Mouse (Mus musculus) liver, embryonic 14.5 days (tissue): ENCODE measurements around the gene 1700003F12Rik. TPM values are rescaled to one million over a fixed set of nuclear protein-coding genes. Genes with fewer than 3 reads are reported as not detected.

Source experiments
- ATAC-seq: fragments of 200-750 bp; cut with Nextera tagmentation; 2 replicates; pipeline ENCODE4 v1.8.0; 2017; ENCODE audit warnings: moderate number of reproducible peaks, mild to moderate bottlenecking, moderate library complexity; ENCODE audit not compliant: insufficient read depth
- DNase-seq, 3 experiments: peaks; one replicate each; pipeline ENCODE4 v3.0.0-alpha.2; 2012 to 2013; ENCODE audit warnings: low read depth in 3 of 3, low spot score in 3 of 3
- H3K27ac ChIP-seq: fragments of 300-500 bp; sonication (generic); 2 replicates; pipeline ENCODE4 v1.5.1; 2014; ENCODE audit warnings: moderate library complexity, mild to moderate bottlenecking, control low read depth, inconsistent platforms
- H3K27me3 ChIP-seq: fragments of 300-500 bp; sonication (generic); 2 replicates; pipeline ENCODE4 v1.6.1; 2014; ENCODE audit warnings: mild to moderate bottlenecking, low read length, moderate library complexity; ENCODE audit not compliant: control insufficient read depth, insufficient read depth
- H3K36me3 ChIP-seq: fragments of 300-500 bp; sonication (generic); replicated peaks from 2 replicates; pipeline ENCODE4 v1.6.1; 2014; ENCODE audit warnings: low read depth; ENCODE audit not compliant: control insufficient read depth, insufficient read depth
- H3K4me1 ChIP-seq, 2 experiments: fragments of 200-500 bp in 1 of 2; fragments of 300-500 bp in 1 of 2; sonication (generic) in 1 of 2; replicated peaks; 2 replicates each; pipeline ENCODE4 v1.6.1; 2012 to 2014; ENCODE audit warnings: antibody characterized with exemption in 1 of 2, inconsistent platforms in 1 of 2, low read length in 1 of 2; ENCODE audit not compliant: control insufficient read depth in 2 of 2, insufficient read depth in 2 of 2
- H3K4me2 ChIP-seq: fragments of 300-500 bp; sonication (generic); 2 replicates; pipeline ENCODE4 v1.6.1; 2014; ENCODE audit warnings: low read depth, mild to moderate bottlenecking, control low read depth, moderate library complexity
- H3K4me3 ChIP-seq, 2 experiments: fragments of 200-500 bp in 1 of 2; fragments of 300-500 bp in 1 of 2; sonication (generic) in 1 of 2; 2 replicates each; pipeline ENCODE4 v1.5.1; 2012 to 2014; ENCODE audit warnings: low read depth in 2 of 2, low read length in 2 of 2, mild to moderate bottlenecking in 2 of 2, control low read depth in 1 of 2, inconsistent platforms in 1 of 2, moderate library complexity in 1 of 2; ENCODE audit not compliant: insufficient read depth in 1 of 2
- H3K9ac ChIP-seq: fragments of 300-500 bp; sonication (generic); replicated peaks from 2 replicates; pipeline ENCODE4 v1.6.1; 2014; ENCODE audit warnings: mild to moderate bottlenecking, control low read depth, moderate library complexity
- H3K9me3 ChIP-seq: fragments of 300-500 bp; sonication (generic); 2 replicates; pipeline ENCODE4 v1.6.1; 2016; ENCODE audit warnings: low read length, mixed read lengths; ENCODE audit not compliant: control insufficient read depth
- CTCF ChIP-seq: IDR thresholded peaks from 2 replicates; pipeline ENCODE4 v1.5.1; 2016; ENCODE audit warnings: antibody characterized with exemption, low read depth, control low read depth
- EP300 ChIP-seq: IDR thresholded peaks from 2 replicates; pipeline ENCODE4 v1.6.1; 2016; ENCODE audit warnings: antibody characterized with exemption, low read depth
- WGBS: fragments of 180-500 bp; shearing (Covaris S2); extraction: QIAGEN DNeasy Blood & Tissue Kit; methylation state at CpG from one replicate; pipeline ENCODE4 v1.1.7; 2014; ENCODE audit not compliant: insufficient replicate concordance; 5-methylcytosine and 5-hydroxymethylcytosine counted together
- polyA plus RNA-seq, 2 experiments: library from polyadenylated mRNA; depleted of rRNA in 1 of 2; stranded (reverse) in 1 of 2; unstranded in 1 of 2; fragments of >200 nt; fragmentation: Nextera tagmentation in 1 of 2; extraction: Ambion mirVana in 1 of 2; gene quantifications; 2 replicates each; pipeline versions ENCODE4 v1.2.1 to v1.2.3; 2012 to 2014

The 1700003F12Rik gene
- polyA plus RNA-seq, 2 experiments, result 1.1 to 1.3 TPM

DNA sequence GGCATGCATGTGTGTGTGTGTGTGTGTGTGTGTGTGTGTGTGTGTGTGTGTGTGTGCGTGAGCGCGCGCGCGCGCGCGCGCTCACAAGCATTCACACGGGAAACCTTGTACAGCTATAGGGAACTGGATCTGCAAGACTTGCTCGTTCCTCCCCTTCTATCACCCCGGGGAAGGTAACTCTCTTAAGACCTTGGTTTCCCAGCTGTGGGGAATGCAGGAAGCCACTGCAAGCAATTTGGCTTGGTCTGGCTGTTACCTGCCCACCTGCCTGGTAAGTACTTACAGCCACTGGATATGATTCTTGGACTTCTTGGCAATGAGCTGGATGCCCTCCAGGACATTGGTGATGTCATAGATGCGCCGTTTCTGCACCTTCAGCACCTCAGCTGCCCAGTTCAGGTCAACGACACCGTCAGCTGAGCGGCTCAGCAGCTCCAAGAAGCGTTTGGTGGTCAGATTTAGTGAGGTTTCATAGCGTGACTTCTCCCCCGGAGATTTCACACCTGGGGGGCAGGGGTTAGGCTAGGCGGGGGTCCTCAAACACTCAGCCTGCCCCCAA lies 16.8 kb downstream of the 1700003F12Rik start:
- Histone ChIP-seq H3K4me3 (no peak overlapping the region), H3K4me2 (no peak overlapping the region), H3K27me3 (no peaks in the 10 kb centered on the region), H3K9me3 (no peaks in the 10 kb centered on the region), H3K9ac (no peak overlapping the region), H3K4me1 (peaks cover 13 to 20% of the 10 kb centered on the region in 2 experiments; a peak in 3 of 4 replicates), H3K27ac (no peak overlapping the region), H3K36me3 (peaks cover 35% of the 10 kb centered on the region)
- TF ChIP-seq CTCF (no peak), EP300 (no peak)
- no peak for DNase-seq
- WGBS, result 87% methylated on average over 22 of the region's 22 CpGs
- ATAC-seq, result no peak

- 80% methylated on average over 3 of the region's 3 CpGs for WGBS
- Histone ChIP-seq H3K9ac (no peak overlapping the region), H3K4me3 (no peak overlapping the region), H3K9me3 (no peaks in the 10 kb centered on the region), H3K4me1 (peaks cover 13 to 25% of the 10 kb centered on the region in 2 experiments), H3K4me2 (no peak overlapping the region), H3K36me3 (peaks cover 33% of the 10 kb centered on the region), H3K27ac (no peak overlapping the region), H3K27me3 (no peaks in the 10 kb centered on the region)
- ATAC-seq, result no peak
- no peak for DNase-seq
- no peak for TF ChIP-seq CTCF
- TF ChIP-seq EP300, result no peak
These were observed 18.7 kb downstream of the 1700003F12Rik start for GRCm38 (mm10) chr2:154565562-154565961.

- Histone ChIP-seq H3K4me1 (peaks cover 19 to 34% of the 10 kb centered on the region in 2 experiments), H3K27me3 (no peaks in the 10 kb centered on the region), H3K9ac (peak overlapping the region; percentile 27; the same call in 1 of the 2 replicates), H3K9me3 (no peaks in the 10 kb centered on the region), H3K4me3 (no peak overlapping the region), H3K36me3 (peaks cover 27% of the 10 kb centered on the region), H3K4me2 (no peak overlapping the region; the same call in 1 of the 2 replicates), H3K27ac (no peak overlapping the region)
- no peak for ATAC-seq
- no peak for TF ChIP-seq EP300
- 78% methylated on average over 8 of the region's 8 CpGs for WGBS
- DNase-seq, result no peak
These were observed 19.8 kb downstream of the 1700003F12Rik start for GRCm38 (mm10) chr2:154566641-154567040.

DNA sequence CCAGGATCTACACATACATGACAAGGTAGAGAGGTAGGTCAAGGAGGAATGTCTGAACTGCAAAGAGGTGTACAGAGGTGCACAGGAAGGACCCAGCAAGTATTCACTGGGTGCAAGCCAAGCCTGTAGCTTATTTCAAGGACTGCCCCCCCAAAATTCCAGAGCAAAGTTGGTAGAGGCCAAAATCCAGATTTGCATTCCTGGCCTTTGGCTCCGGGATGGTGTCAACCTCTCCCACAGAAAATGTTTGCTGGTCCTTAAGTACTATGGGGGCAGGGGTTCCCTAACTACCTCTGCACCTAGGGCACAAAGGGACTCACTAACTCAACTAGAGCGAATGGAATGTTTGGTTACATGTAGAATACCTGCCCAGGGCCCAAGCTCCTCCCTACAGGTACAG lies 20.9 kb downstream of the 1700003F12Rik start:
- Histone ChIP-seq H3K27me3 (no peaks in the 10 kb centered on the region), H3K9me3 (no peaks in the 10 kb centered on the region), H3K9ac (peak overlapping the region; percentile 74), H3K4me3 (peak overlapping the region; percentile 65 to 97), H3K27ac (no peak overlapping the region), H3K4me2 (peak overlapping the region; percentile 94), H3K4me1 (peaks cover 19 to 37% of the 10 kb centered on the region in 2 experiments), H3K36me3 (peaks cover 18% of the 10 kb centered on the region)
- 76% methylated on average over 2 of the region's 2 CpGs for WGBS
- no peak for TF ChIP-seq CTCF
- TF ChIP-seq EP300, result no peak
- no peak for DNase-seq
- ATAC-seq, result no peak

- Histone ChIP-seq H3K4me3 (peak overlapping the region; percentile 65 to 97), H3K36me3 (peaks cover 11% of the 10 kb centered on the region), H3K4me2 (peak overlapping the region; percentile 94), H3K9me3 (no peaks in the 10 kb centered on the region), H3K27ac (peak overlapping the region; percentile 54), H3K27me3 (no peaks in the 10 kb centered on the region), H3K9ac (peak overlapping the region; percentile 74), H3K4me1 (peaks cover 19 to 37% of the 10 kb centered on the region in 2 experiments)
- 19% methylated on average over 10 of the region's 10 CpGs for WGBS
- TF ChIP-seq CTCF (no peak), EP300 (no peak)
- ATAC-seq, result peak; percentile 24
- no peak for DNase-seq
These were observed 21.6 kb downstream of the 1700003F12Rik start for GRCm38 (mm10) chr2:154568329-154569070.
